Mouse (Mus musculus) macrophage (primary cell): ENCODE data around the gene Gpr152. TPM values are rescaled to one million over a fixed set of nuclear protein-coding genes. Genes with fewer than 3 reads are reported as not detected.
"Not testable (repeated sequence)": the region's sequence is repeated elsewhere in the genome, so short reads cannot be mapped to it uniquely, and the experiment has no call there.

Experiments used
- H3K27ac ChIP-seq: fragments of 350-480 bp; formaldehyde crosslinking; 2 replicates; pipeline ENCODE4 v1.9.0; 2021
- H3K36me3 ChIP-seq: fragments of 350-480 bp; formaldehyde crosslinking; 2 replicates; pipeline ENCODE4 v1.9.0; 2021; ENCODE audit errors: inconsistent target
- H3K4me3 ChIP-seq: fragments of 350-480 bp; formaldehyde crosslinking; 2 replicates; pipeline ENCODE4 v1.9.0; 2021; ENCODE audit errors: inconsistent target
- H3K79me2 ChIP-seq: fragments of 350-480 bp; formaldehyde crosslinking; 2 replicates; pipeline ENCODE4 v1.9.0; 2021; ENCODE audit errors: inconsistent target
- WGBS: methylation state at CpG from one replicate; pipeline ENCODE4 v1.1.7; 2026; ENCODE audit warnings: inconsistent platforms; ENCODE audit not compliant: missing documents; 5-methylcytosine and 5-hydroxymethylcytosine counted together
- polyA plus RNA-seq: library from polyadenylated mRNA; stranded (reverse); fragments of 250-400 nt; gene quantifications from 3 replicates; pipeline ENCODE4 v1.2.4, GENCODE M21; 2018; ENCODE audit warnings: inconsistent platforms

Gpr152 gene
- polyA plus RNA-seq, 1 experiment from 2014 or later = not detected

DNA sequence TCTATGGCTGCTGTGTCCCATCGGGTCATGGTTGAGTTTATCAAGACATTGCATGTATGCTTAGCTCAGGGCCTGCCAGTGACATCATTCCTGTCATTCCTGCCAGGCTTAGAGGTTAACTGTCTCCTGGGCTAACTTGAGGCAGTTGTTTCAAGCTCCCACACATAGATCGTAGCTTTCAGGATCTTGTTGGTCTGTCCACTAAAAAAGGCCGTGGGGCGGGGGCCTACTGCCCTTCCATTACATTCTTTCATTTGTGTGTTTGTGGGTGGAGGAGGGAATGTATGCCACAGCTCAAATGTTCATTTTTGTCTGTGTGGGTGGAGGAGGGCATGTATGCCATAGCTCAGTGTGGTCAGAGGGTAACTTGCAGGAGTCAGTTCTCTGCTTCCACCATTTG, 9.5 kb upstream of the Gpr152 start:
- H3K4me3 ChIP-seq = no peak overlapping the region
- H3K36me3 ChIP-seq = peaks cover 46% of the 10 kb centered on the region
- H3K79me2 ChIP-seq = peaks cover 16% of the 10 kb centered on the region; the same call in 1 of the 2 replicates
- no peak overlapping the region for H3K27ac ChIP-seq
- 94% methylated on average over 4 of the region's 4 CpGs for WGBS

DNA sequence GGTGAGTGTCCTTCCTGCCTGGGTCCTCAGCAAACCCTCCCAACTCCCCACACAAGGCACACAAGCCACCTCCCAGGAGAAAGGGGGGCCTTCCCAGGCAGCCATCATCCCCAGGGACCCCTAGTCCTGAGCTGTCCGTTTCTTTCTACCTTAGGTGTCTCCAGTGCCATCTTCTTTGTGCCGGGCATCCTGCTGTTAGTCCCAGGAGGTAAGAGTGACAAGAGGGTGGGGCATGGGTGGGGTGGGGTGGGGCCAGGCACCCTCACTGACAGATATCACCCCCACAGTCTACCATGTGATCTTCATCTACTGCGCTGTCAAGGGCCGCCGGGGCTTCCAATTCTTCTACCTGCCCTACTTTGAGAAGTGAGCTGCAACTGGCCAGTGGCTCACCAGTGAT, 8.5 kb upstream of the Gpr152 start:
- Histone ChIP-seq H3K79me2 (peaks cover 15% of the 10 kb centered on the region; the same call in 1 of the 2 replicates), H3K27ac (no peak overlapping the region), H3K36me3 (peaks cover 46% of the 10 kb centered on the region), H3K4me3 (no peak overlapping the region)
- 95% methylated on average over 4 of the region's 5 CpGs for WGBS

GRCm38 (mm10) chr19:4131768-4132167, 7.8 kb upstream of the Gpr152 start:
- H3K27ac ChIP-seq = no peak overlapping the region
- peaks cover 8% of the 10 kb centered on the region; the same call in 1 of the 2 replicates for H3K79me2 ChIP-seq
- H3K4me3 ChIP-seq = no peak overlapping the region
- WGBS = 97% methylated on average over 2 of the region's 2 CpGs
- H3K36me3 ChIP-seq = peaks cover 46% of the 10 kb centered on the region

DNA sequence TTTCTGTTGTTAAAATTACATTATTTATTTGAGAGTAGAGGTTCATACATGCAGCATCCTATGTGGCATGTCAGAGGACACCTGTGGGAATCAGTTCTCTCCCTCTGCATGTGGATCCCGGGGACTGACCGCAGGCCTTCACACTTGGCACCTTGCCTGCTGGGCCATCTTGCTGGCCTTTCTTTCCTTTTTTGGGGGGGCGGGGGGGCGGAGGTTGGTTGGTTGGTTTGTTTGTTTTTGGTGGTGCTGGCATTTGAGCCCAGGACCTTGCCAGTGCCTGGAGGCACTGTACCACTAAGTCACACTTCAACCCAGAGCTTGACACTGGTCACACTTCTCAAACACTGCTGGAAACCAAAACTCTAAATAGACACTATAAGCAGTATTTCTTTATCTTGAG, 5.2 kb upstream of the Gpr152 start:
- WGBS = 100% methylated on average over 2 of the region's 4 CpGs
- Histone ChIP-seq H3K79me2 (no peaks in the 10 kb centered on the region), H3K36me3 (peaks cover 27% of the 10 kb centered on the region), H3K27ac (no peak overlapping the region), H3K4me3 (no peak overlapping the region)

GRCm38 (mm10) chr19:4135229-4135962, 4.2 kb upstream of the Gpr152 start:
- peaks cover 19% of the 10 kb centered on the region for H3K36me3 ChIP-seq
- H3K27ac ChIP-seq = not testable (repeated sequence)

DNA sequence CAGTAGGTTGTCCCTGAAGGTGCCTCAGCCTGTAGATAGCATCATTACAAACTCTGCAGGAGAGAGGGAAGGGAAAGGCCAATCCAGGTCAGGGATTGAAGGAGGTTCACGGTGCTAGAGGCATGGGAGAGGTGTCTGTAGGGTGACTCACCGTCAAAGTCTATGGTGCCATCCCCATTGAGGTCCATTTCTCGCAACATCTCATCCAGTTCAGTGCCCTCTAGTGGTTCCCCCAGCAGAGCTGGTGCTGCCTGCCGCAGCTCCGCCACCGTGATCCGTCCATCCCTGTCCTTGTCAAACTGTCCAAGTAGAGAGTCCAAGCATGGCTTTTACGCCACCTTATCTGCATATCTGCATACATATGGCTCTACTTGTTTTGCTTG, 3.6 kb upstream of the Gpr152 start:
- not testable (repeated sequence) for H3K4me3 ChIP-seq
- 46% methylated on average over 7 of the region's 8 CpGs for WGBS
- H3K36me3 ChIP-seq = peaks cover 18% of the 10 kb centered on the region

More at GRCm38 (mm10) chr19:4135229-4135962, 4.2 kb upstream of the Gpr152 start:
- WGBS = 96% methylated on average over 5 of the region's 6 CpGs
- not testable (repeated sequence) for H3K79me2 ChIP-seq, H3K4me3 ChIP-seq

GRCm38 (mm10) chr19:4136463-4136862, 3.1 kb upstream of the Gpr152 start:
- Histone ChIP-seq H3K4me3 (no peak overlapping the region), H3K27ac (no peak overlapping the region), H3K36me3 (peaks cover 13% of the 10 kb centered on the region), H3K79me2 (no peaks in the 10 kb centered on the region)
- WGBS = 96% methylated on average over 5 of the region's 5 CpGs

More for the DNA sequence above, 3.6 kb upstream of the Gpr152 start:
- H3K27ac ChIP-seq, H3K79me2 ChIP-seq: not testable (repeated sequence)

GRCm38 (mm10) chr19:4137913-4138312, 1.7 kb upstream of the Gpr152 start:
- H3K36me3 ChIP-seq = no peaks in the 10 kb centered on the region
- H3K79me2 ChIP-seq = no peaks in the 10 kb centered on the region
- H3K27ac ChIP-seq = no peak overlapping the region
- 34% methylated on average over 5 of the region's 5 CpGs for WGBS
- H3K4me3 ChIP-seq = no peak overlapping the region

DNA sequence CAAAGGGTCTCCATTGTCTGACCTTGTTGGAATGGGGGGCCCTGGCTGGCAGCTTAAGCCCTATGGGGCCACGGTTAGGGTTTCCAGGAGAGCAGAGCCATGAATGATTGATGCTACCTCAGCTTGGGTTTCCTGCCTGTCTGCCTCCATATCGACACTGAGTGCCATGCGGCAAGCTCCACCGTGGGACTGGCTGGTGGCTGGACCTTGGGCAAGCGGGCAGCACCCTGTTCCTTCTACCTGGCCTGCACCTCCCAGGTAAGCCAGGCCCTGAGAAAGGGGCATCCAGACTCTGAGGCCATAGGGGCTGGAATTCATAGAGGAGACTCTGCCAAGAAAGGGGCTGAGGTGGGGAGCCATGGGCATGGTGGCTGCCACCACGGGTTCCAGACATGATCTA, 560 bp downstream of the Gpr152 start:
- Histone ChIP-seq H3K4me3 (no peak overlapping the region), H3K79me2 (no peaks in the 10 kb centered on the region), H3K36me3 (no peaks in the 10 kb centered on the region), H3K27ac (no peak overlapping the region)
- WGBS = 92% methylated on average over 6 of the region's 6 CpGs

- H3K36me3 ChIP-seq = no peaks in the 10 kb centered on the region
- H3K27ac ChIP-seq = no peak overlapping the region
- H3K79me2 ChIP-seq = no peaks in the 10 kb centered on the region
- no peak overlapping the region for H3K4me3 ChIP-seq
- 95% methylated on average over 18 of the region's 18 CpGs for WGBS
Measured at GRCm38 (mm10) chr19:4142416-4143173, 3.0 kb downstream of the Gpr152 start.

DNA sequence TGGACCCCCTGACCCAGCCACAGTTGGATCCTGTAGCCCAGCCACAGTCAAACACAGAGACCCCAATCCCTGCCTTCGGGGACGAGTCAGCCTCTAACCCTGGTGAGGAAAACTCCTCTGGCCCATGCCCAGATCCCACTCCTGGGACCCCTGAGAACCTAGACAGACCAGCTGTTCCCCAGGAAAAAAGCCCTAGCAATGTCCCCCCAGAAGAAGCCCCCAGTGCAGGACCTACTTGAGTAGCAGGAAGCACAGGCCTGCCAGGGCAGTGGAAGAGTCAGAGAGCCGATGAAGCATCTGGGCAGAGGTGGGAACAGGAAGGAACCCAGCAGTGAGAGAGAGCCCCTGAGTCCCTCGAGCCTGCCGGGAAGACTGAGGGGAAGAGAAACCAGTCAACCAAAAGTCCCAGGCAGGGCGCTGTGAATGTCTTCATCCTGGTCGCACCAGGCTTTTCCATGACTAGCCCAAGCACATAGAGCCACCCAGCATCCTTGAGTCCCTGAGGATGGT, 4.2 kb downstream of the Gpr152 start, which contains the start of gene Cabp4:
Gene Cabp4 (minus strand): TSS at position 275 of the 510 bp plus-strand sequence.
- 61% methylated on average over 7 of the region's 7 CpGs for WGBS
- no peaks in the 10 kb centered on the region for H3K36me3 ChIP-seq
- peaks cover 3% of the 10 kb centered on the region for H3K79me2 ChIP-seq
- H3K4me3 ChIP-seq = no peak within 1 kb of the TSS
- H3K27ac ChIP-seq = no peak within 1 kb of the TSS

GRCm38 (mm10) chr19:4144550-4145498, 5.2 kb downstream of the Gpr152 start:
- peaks cover 13% of the 10 kb centered on the region for H3K79me2 ChIP-seq
- H3K36me3 ChIP-seq = peaks cover 2% of the 10 kb centered on the region; the same call in 1 of the 2 replicates
- H3K27ac ChIP-seq = no peak overlapping the region
- WGBS = 69% methylated on average over 15 of the region's 16 CpGs
- H3K4me3 ChIP-seq = no peak overlapping the region

- 97% methylated on average over 5 of the region's 5 CpGs for WGBS
- Histone ChIP-seq H3K79me2 (peaks cover 24% of the 10 kb centered on the region), H3K36me3 (peaks cover 13% of the 10 kb centered on the region), H3K27ac (no peak overlapping the region), H3K4me3 (no peak overlapping the region)
Measured at GRCm38 (mm10) chr19:4145936-4146335, 6.3 kb downstream of the Gpr152 start.

DNA sequence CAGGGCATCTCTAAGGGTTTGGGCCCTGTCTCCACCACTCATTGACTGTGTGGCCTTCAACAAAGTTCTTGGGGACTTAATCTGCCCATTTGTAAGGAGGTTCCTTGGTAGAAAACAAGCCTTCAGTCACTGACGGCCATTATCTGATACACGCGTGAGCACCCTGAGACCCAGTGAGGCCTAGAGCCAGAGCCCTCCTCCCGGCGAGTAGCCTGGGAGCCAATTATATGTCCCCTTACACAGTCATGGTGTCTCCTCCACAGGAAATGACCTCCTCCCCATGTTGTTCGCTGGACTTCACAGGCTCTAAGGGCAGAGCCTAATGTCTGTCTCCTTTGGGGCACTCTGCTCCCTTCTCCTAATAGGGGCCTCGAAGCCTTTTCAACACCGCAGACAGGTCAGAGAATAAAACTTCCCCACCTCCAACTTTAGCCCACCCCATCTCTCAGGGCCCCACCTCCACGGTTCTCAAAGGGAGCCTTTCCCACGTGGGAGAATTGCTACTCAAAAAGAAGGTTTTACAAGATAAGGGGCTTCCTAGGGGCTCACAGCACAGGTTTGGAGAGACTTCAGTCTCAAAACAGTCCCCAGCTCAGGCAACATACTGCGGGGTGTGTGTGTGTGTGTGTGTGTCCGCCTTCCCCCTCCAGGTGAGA, 6.9 kb downstream of the Gpr152 start:
- peaks cover 26% of the 10 kb centered on the region for H3K79me2 ChIP-seq
- no peak overlapping the region for H3K4me3 ChIP-seq
- 85% methylated on average over 11 of the region's 12 CpGs for WGBS
- peak overlapping the region; percentile 52 for H3K27ac ChIP-seq
- H3K36me3 ChIP-seq = peaks cover 19% of the 10 kb centered on the region
